Mouse (Mus musculus) cortical plate, adult 2 months (tissue): ENCODE data around the gene Ctnnd2. TPM values are rescaled to one million over a fixed set of nuclear protein-coding genes. Genes with fewer than 3 reads are reported as not detected.
A peak's percentile ranks its signal among the peaks of the same experiment; 100 is the strongest.

Experiments used
- H3K27ac ChIP-seq: fragments of 200-500 bp; 2 replicates; pipeline ENCODE4 v1.5.1; 2012; ENCODE audit warnings: low read length, control low read depth, inconsistent platforms; ENCODE audit not compliant: insufficient read depth
- H3K4me1 ChIP-seq: fragments of 200-500 bp; 2 replicates; pipeline ENCODE4 v1.6.1; 2011; ENCODE audit warnings: low read length; ENCODE audit not compliant: control insufficient read depth, insufficient read depth
- H3K4me3 ChIP-seq: fragments of 200-500 bp; 2 replicates; pipeline ENCODE4 v1.5.1; 2011; ENCODE audit warnings: mild to moderate bottlenecking, low read length, control low read depth; ENCODE audit not compliant: insufficient read depth
- CTCF ChIP-seq: fragments of 200-500 bp; IDR thresholded peaks from 2 replicates; pipeline ENCODE4 v1.5.1; 2011; ENCODE audit warnings: mild to moderate bottlenecking, control low read depth, low read length; ENCODE audit not compliant: insufficient read depth; ENCODE audit errors: extremely low read depth
- POLR2A ChIP-seq: fragments of 200-500 bp; IDR thresholded peaks from 2 replicates; pipeline ENCODE4 v1.6.1; 2011; ENCODE audit warnings: mild to moderate bottlenecking, low read length, control low read depth; ENCODE audit not compliant: insufficient read depth; ENCODE audit errors: extremely low read depth
- polyA plus RNA-seq: library from polyadenylated mRNA; depleted of rRNA; stranded (reverse); fragments of >200 nt; gene quantifications from 2 replicates; pipeline ENCODE4 v1.2.3, GENCODE M21; 2012

The Ctnnd2 gene
- polyA plus RNA-seq, 1 experiment: 133 TPM

GRCm38 (mm10) chr15:30657588-30657987 is 485.2 kb downstream of the Ctnnd2 start:
- no peak overlapping the region for H3K4me3 ChIP-seq
- H3K4me1 ChIP-seq: peaks cover 4% of the 10 kb centered on the region
- H3K27ac ChIP-seq: no peak overlapping the region
- TF ChIP-seq CTCF (no peak), POLR2A (no peak)

- Histone ChIP-seq H3K4me3 (no peak overlapping the region), H3K27ac (no peak overlapping the region), H3K4me1 (no peaks in the 10 kb centered on the region)
- no peak for TF ChIP-seq POLR2A
- no peak for TF ChIP-seq CTCF
Measured at GRCm38 (mm10) chr15:30660539-30661149, 488.3 kb downstream of the Ctnnd2 start.

GRCm38 (mm10) chr15:30661689-30662422 is 489.5 kb downstream of the Ctnnd2 start:
- no peak overlapping the region for H3K27ac ChIP-seq

GRCm38 (mm10) chr15:30667819-30668587 is 495.6 kb downstream of the Ctnnd2 start:
- TF ChIP-seq CTCF (no peak), POLR2A (no peak)
- Histone ChIP-seq H3K27ac (no peak overlapping the region), H3K4me1 (no peaks in the 10 kb centered on the region), H3K4me3 (no peak overlapping the region)

More at GRCm38 (mm10) chr15:30661689-30662422, 489.5 kb downstream of the Ctnnd2 start:
- Histone ChIP-seq H3K4me1 (no peaks in the 10 kb centered on the region), H3K4me3 (no peak overlapping the region)
- TF ChIP-seq CTCF (no peak), POLR2A (no peak)

GRCm38 (mm10) chr15:30681939-30682338 is 509.5 kb downstream of the Ctnnd2 start:
- peak overlapping the region; percentile 83; the same call in 1 of the 2 replicates for H3K27ac ChIP-seq
- no peak overlapping the region for H3K4me3 ChIP-seq
- peaks cover 2% of the 10 kb centered on the region; the same call in 1 of the 2 replicates for H3K4me1 ChIP-seq
- TF ChIP-seq CTCF (no peak), POLR2A (no peak)

GRCm38 (mm10) chr15:30682360-30683119 is 510.1 kb downstream of the Ctnnd2 start:
- H3K4me3 ChIP-seq: no peak overlapping the region; the same call in 1 of the 2 replicates
- H3K27ac ChIP-seq: peak overlapping the region; percentile 83; the same call in 1 of the 2 replicates

GRCm38 (mm10) chr15:30686206-30687101 is 514.1 kb downstream of the Ctnnd2 start:
- no peak for TF ChIP-seq CTCF
- TF ChIP-seq POLR2A: no peak
- Histone ChIP-seq H3K4me3 (no peak overlapping the region), H3K4me1 (peaks cover 2% of the 10 kb centered on the region; the same call in 1 of the 2 replicates), H3K27ac (no peak overlapping the region)

More at GRCm38 (mm10) chr15:30682360-30683119, 510.1 kb downstream of the Ctnnd2 start:
- no peak for TF ChIP-seq POLR2A
- peaks cover 2% of the 10 kb centered on the region; the same call in 1 of the 2 replicates for H3K4me1 ChIP-seq

- Histone ChIP-seq H3K27ac (peak overlapping the region; percentile 87), H3K4me1 (no peaks in the 10 kb centered on the region; the same call in none of the 2 replicates), H3K4me3 (no peak overlapping the region)
- TF ChIP-seq POLR2A (no peak), CTCF (no peak)
Measured at GRCm38 (mm10) chr15:30693754-30694205, 521.4 kb downstream of the Ctnnd2 start.
